Mouse (Mus musculus): Measurements from ENCODE around the gene Col4a1.

Gene Col4a1

DNA sequence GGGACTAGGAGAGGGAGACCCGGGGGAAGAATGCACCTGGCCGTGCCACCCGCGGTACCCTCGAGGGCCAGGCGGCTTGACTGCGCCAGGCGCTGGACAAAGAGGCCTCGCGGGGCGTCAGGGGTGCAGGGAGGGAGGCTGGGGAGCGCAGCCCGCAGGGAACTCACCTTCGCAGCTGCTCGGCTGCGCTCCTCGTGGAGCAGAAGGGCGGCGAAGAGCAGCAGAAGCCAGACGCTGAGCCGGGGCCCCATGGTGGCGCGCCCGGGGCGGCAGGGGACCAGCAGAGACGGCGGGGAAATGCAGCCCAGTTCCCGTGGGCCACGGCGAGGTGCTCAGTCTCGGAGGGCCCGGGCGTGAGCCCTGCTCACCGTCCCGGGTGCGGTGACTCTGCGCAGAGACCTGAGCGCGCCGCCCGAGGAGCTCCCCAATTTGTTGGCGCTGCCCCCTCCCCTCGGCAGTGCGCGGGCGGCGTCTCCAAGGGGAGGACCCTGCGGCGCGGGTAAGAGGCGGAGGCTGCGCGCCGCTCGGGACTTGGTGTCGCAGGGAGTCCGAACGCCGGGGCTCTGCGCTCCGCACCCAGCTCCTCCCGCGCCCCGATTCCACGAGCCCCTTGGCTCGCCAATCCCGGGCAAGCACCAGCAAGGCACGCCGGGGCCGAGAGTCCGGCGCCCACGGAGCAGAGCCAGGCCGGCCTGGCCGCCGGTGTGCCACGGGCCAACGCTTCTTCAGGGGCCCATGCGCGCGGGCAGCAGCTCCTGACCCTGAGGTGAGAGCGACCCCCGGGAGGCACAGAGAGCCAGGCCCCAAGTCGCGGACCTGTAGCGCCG is at the start of gene Col4a1, which contains the start of gene Col4a2:
Gene Col4a1, minus strand, starts transcription at position 478 of the 827 bp plus-strand sequence.
Gene Col4a2, plus strand, starts transcription at position 457 of the 827 bp plus-strand sequence.
- peak; percentile 76 for DNase-seq

DNA sequence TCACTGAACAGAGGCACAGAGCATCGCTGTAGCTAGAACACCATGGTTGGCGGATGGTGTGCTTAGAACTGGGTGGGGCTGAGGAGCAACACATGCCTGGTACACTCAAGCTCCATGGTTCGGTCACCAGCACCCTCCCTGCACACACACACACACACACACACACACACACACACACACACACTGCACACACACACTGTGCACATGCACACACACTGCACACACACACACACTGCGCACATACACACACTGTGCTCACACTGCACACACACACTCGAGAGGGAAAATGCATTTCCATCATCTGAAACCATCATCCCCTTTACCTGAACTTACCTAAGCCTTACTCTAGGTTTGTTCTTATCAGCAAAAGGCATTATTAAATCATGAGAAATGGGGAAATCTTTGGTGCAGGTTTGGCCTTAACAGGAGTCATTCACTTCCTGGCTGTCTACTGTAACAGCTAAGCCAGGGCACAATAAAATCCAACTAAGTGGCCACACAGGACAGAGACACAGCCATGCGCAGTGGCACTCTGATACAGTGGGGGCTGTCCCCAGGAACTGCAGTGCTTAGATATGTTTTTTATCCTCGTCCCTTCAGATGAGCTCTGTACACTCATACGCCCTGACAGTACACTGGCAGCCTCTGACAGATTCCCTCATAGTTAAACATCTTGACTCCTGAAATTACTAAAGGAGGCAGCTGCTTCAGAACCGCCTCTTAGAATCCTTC is 49.1 kb upstream of the Col4a1 start:
- no peak for DNase-seq

DNA sequence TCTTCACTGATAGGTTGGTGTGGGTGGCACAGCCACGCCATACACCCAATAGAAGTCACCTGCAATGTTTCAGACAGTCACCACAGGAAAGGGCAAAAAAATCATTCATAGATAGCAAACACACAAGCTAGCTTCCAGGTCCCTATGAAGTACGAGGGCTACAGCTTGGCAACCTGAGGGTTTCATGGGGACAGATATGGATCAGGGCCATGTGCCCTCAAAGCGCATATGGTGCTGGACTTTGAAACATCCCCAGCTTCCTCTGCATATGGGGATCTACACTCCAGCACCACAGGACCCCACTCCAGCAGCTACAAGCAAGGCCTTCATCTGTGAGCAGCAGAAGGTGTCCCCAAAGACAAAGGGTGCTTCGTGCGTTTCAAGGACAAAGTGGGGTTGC is 47.2 kb upstream of the Col4a1 start:
- DNase-seq: no peak

DNA sequence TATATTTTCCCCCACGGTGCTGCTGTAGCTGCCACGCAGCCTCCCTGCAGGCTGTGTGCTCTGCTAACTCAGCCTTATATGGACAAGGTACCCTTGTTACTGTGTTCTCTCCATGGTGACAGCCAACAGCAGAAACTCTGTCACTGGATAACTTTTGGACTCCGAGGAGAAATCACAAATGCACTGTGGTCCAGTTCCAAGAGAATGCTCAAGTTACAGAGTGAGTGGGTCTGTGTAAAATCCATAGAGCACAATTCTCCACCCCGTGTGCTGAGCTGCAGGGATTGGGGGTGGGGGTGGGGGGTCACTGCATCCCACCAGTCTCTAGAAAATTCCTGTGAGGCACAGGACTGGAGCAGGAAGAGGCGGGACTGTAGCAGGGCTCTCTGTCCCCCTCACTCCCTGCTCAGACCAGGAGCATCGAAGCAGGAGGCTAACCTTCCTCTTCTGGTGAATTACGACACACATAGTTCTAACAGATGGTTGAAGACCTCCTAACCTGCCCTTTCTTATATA is 45.4 kb upstream of the Col4a1 start:
- DNase-seq: no peak

DNA sequence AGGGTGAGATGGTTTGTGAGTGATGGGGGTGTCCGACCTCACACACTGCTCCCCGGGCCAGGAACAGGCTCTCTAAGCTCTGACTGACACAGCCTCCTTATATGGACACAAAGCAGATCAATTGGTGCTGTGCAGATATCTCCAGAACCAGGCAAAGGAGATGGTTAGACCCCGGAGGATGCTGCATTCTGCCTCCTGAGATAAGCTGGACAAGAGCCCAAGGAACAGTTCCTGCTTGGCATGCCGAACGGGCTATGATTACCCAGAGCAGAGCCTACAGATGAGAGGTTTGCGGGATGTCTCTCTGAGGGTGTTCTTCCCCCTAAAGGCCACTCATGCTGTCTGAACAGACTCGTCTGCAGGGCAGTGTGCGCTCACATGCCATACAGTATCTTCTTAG is 44.1 kb upstream of the Col4a1 start:
- DNase-seq: no peak

DNA sequence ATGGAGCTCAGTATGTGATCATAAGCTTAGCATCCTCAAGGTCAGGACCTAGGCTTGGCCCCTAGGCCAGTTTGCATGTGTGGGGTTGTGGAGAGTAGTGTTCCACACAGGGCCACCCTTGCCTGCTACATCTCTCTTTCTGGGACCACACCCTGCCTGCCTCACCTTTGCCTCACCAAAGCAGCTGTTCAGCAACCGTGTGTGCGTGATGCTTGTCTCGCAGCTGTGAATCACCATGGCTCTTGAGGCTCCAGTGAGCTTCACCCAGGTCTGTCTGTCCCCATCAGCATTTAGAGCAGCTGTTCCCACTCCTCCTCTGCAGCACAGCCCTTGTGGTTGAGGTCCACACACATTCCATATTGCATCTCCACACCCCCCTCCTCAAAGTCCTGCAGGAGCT is 43.3 kb upstream of the Col4a1 start:
- DNase-seq: no peak

DNA sequence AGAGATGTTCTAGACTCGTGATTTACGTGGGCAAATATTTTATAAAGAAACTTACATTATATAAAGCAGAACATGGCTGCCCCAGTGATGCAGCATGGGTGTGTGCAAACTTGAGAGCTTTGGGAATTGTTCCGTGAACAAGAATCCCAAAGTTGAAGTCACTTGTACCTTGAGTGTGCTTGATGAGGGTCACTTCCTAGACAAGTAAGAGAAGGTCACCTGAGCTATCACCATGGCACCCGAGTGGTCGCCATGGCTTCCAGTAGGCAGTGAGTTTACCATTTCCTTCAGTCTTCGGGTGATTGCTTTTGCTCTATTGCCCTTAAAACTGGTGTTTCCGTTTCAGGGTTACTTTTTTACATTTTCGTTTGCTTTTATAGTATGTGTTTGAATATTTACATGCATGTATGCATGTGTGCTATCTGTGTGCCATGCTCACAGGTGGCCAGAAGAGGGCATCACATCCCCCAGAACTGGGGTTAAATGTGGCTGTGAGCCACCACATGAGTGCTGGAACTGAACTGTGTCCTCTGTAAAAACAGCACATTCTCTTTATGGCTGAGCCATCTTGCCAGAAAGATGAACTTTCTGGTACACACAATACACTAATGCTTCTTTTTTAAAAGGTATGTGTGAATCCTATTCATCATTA is 42.3 kb upstream of the Col4a1 start:
- DNase-seq: no peak

DNA sequence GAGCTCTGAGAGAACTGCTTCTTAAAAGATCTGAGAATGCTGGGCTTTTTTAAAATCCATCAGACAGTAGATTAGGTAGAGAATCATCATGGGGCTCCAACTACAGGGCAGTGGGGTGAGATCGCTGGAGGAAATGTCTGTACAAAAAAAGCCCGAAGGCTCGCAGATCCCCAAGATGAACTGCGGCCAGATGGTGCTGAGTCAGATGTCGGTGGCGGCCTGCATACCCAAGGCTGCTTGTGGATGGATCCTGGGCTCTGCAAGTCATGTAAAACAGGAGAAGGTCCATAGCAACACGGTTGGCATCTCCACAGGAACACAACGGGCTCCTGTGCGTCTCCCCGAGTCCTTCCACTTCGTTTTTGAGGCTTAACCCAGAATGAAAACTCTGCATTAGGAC is 39.9 kb upstream of the Col4a1 start:
- DNase-seq: no peak

DNA sequence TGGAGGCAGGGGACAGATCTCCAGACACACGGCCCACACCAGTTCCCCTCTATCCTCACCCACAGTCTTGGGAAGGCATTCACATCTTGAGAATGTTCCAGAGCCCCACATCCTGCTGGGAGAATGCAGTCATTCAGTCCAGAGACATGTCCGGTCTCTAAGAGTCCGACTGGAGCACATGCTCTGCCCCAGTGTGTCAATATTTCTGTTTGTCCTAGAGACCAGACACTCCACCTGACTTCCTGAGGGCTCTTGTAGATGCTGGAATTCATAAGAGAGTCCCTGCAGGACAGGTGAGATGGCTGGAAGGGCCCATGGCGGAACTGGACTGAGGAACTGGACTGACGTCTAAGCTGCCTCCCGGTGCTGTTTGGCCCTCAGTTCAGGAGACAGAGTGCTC is 38.7 kb upstream of the Col4a1 start:
- no peak for DNase-seq

DNA sequence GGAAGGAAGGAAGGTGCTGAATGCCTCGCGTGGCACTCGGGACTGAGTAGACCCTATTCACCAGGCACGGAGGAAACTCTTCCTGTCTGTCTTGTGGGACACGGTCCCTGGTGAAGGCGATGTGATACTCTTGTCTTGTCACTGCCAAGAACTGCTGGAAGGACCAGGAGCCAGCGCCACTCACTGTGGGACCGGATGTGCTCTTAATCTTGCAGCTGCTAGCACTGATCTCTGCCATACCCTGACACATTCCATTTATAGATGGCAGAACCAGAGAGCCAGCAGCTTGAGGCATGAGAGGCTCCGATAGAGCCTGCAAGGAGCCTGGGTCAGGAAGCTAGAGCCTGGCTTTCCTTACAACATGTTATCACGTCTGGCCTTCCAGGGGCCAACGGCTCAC is 36.0 kb upstream of the Col4a1 start:
- no peak for DNase-seq

DNA sequence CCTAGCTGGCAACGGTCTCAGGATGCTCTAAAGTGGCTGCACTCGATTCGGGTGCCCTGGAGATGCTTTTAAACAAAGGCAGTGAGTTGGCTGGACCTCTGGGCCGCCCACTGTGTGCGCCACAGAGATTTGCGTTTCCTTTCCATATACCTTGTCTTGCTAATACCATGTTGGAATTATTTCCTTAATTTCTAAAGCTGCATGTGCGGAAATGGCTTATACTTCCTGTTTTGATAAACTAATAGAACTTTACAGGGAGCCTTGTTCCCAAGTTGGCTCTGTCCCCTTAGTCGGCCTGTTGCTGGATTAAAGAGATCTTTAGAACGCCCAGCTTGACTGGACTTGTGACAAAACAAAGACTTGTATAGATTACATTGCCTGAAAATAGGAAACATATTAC is 35.1 kb upstream of the Col4a1 start:
- DNase-seq: no peak

DNA sequence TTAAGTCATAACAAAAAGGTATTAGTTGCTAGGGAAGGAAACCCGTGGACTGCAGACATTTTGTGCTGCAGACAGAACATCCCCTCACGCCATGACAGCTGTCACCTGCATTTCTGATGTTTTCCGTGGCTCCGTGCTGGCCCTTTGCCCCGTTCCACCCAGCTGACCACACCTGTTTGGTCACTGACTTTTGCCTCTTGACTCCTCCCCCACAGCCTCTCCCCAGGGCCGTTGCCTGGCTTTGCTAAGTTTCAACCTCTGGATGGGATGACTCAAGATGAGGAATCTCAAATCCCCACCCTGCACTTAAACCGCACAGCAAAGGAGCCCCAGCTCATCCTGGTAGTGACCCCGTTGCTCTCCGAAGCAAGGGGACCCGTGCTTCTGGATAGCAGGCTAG is 33.6 kb upstream of the Col4a1 start:
- DNase-seq: no peak

DNA sequence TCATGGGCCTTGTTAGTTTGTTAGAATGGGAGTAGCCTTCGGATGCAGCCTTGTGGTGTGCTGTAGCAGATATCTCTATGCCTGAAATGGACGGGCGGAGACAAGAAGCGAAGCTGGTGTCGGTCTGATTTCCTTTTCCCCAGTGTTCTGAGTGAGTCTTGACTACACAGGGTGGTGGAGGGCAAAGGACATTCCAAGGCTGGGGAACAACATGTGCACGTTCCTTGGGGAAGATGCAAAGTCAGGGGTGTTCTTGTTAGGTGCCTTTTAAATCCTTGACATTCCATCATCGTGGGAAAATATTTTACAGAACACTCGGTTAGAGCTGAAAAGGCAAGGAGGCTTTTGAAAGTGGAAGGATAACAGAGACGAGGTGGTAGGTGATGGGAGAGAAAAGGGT is 31.8 kb upstream of the Col4a1 start:
- no peak for DNase-seq

DNA sequence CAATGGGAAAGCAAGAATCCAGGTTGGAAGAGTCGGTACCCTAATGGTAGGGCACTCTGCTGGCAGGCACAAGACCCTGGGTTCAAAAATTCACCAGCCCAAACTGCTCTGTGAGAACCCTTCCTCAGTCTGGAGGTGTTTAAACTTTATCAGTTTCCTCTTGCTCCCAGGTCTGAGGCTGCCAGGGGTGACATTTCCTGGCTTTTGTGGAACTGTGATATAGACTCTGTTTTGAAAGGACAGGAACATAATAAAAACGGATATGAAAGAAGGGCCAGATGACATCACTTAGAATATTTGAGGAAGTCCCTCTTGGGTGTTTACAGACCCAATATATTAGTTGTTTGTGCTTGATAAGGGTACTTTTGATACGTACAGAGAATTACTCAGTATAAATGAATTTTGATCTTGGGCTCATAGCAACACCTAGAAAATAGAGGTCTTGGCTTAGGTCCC is 28.5 kb upstream of the Col4a1 start:
- no peak for DNase-seq

DNA sequence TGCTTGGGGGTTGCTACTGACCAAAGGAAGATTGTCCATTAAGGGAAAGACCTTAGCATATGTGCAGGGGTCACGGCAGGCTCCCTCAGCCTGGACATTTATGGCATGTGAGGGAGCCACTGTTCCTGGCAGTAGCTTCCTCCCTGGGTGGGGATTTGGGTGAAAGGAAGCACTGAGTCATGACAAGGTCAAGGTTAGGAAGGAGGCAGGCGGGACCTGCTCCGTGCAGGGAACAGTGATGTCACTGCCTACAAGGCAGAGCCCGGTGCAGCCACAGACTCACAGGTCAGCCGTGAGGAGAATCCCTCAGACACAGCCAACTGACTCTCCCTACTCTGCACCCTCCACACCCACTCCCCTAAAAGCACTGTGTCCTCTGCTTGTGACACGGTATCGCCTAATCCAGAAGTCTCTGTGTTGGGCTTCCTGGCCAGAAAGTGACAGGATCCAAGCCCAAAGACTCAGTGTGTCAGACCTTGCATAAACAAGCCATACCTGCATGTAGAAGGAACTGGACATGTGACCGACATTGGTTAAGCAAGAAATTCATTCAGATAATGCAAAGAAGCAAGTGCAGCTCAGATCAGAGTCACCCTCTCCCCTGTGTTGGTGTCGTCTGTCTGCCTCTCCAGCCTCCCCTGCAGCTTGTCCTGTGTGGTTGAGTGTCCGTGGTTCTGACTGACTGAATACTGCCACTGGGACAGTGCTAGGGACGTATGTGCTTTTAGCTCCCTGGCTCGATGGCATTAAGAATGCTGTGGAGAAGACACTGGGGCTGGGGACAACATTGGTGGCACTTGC is 27.9 kb upstream of the Col4a1 start:
- no peak for DNase-seq

DNA sequence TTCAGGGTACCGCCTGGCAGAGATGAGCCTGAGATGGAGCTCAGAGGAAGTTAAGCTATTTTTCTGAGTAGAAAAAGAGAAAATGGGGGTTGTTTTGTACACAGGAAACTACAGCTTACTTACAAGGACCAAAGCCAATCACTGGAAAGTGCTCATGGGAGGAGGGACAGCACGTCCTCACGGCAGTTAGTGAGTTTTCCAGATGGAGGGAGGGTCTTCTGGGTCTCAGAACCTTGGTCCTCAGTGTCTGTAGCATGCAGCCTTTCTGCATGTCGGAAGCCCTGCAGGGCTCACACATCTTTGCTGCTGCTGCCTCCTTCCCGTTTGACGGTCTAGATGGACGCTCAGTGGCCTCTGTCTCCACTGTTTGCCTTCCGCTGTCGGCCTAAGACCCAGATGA is 25.9 kb upstream of the Col4a1 start:
- DNase-seq: no peak

DNA sequence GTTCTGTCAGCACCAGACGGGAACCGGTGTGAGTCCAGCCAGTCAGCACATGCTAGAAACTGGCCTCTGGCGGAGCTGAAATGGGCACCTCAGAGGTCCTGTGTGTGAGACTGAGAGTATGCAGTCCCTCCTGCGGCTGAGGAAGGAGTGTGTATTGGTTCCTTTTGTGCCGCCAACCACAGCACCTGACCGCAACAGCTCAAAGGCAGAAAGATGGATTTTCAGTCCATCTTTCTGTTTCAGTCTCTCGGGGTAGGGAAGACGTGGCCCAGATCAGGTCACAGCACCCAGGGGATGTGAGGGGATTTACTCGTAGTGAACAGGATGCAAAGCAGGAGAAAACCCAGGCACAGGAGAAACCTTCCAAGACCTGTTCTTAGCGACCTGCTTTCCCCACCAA is 25.0 kb upstream of the Col4a1 start:
- no peak for DNase-seq

DNA sequence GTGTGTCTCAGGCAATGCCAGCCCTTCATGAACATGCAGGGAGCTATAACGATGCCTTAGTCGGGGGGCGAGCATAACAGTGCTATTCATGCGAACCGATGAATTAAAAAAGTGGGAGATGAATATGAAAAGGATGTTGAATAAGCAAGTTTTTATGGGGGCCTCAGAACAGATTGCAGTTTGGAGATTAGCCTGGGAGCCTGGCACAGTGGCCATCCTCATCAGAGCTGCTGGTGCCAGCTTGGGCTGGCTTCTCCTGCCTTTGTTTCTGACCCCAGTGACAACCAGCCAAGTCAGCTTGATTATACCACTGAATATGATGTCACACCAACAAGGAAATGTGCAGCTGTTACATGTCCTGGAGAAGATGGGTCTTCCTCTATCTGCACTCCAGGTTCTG is 23.7 kb upstream of the Col4a1 start:
- DNase-seq: no peak

DNA sequence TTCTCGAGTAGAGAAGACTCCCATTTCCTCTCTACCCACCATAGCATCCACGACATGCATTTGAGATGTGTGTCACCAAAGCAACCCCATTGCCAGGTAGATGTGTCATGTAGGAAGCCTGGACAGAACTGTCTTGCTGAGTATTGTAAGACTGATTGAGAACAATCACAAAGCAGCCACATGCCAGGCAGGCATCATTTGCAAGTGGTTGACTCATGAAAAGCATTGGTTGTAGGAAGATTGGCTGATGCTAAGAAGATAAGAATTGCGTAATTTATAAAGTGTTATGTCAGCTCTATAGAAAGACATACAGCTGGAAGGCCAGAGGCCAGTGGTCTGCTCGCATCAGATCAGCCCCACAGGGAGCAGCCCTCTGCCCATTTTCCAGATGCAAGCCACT is 22.6 kb upstream of the Col4a1 start:
- DNase-seq: no peak

DNA sequence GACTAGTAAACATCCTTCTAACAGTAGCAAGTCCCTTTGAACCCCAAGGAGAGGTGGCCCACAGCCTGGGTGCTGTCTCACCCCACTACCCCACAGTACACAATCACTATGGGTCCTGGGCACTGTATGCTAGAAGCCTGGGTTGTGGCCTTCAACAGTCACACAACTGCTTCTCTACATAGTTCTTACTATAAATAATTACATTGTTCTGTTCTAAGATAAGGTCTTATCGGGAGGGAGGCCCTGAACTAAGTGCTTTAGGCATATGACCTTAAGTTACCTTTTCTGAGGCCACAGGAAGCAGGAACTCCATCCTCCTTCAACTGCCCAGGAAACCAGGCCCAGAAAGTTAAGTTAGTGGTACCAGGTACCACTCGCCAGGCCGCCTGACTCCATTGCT is 21.9 kb upstream of the Col4a1 start:
- no peak for DNase-seq

DNA sequence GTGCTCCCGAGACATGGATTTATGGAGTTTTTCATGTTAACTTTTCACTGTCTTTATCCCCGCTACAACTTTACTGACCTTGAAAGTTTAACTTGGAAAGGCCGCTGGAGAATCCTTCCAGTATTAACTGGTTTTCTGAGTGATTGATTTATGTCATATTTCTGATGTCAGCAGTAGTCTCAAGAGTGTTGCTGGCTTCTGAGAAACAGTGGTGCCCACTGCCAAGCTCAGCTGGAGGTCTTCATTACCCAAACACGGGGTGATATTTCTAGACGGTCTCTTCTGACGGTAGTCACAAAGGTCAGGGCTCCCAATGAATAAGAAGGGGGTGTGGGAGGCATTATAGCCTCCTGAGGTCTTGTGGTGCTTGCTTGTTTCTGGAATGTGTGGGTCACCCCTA is 21.1 kb upstream of the Col4a1 start:
- DNase-seq: no peak

DNA sequence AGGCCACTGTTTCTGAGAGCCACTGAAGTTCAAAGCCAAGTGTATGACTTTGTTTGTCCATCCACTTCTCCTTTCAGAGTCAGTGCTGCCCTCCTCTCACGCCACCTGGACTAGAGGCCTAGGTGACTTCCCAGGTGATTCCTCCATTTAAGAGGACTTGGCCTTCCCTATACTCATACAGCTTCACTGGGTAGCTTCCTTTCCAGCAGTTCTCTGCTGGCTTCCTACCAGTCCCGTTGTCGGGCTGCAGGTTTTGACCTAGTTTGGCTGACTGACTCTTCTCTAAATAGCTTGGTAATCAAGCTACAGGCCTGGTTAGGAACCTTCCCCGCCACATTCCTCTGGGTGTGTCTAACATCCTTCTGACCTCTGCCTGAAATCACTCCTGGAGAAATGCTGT is 18.9 kb upstream of the Col4a1 start:
- no peak for DNase-seq
